Comparison of ENCODE assay signal across 16 mouse cellular contexts in genomic region chr11:79613084-79613483, GRCm38 (mm10). TPM values are rescaled to one million over a fixed set of nuclear protein-coding genes. Genes with fewer than 3 reads are reported as not detected.
A peak's percentile ranks its signal among the peaks of the same experiment; 100 is the strongest.
DNase-seq lines count a peak whose midpoint lies in the region; ATAC-seq and TF ChIP-seq lines count a peak whose summit lies in the region.
"Had no signal": no experiment of that assay in that cellular context is flagged by ENCODE, and none has a peak within 500 bp of the region (broad histone marks: within the 10 kb centered on the region; RNA-seq: fewer than 3 reads in every experiment).

No protein-coding gene starts in this region.

- WGBS in cerebellum, adult 2 months, result 72% methylated on average over 3 of the region's 3 CpGs
- 30% methylated on average over 3 of the region's 3 CpGs for WGBS in embryonic facial prominence, embryonic 14.5 days

- TF ChIP-seq CTCF in cerebellum, adult 2 months (IDR thresholded peaks at IDR 0.05; ENCODE audit: borderline replicate concordance, insufficient read depth, low read depth, low read length), result no peak
- TF ChIP-seq CTCF in left cerebral cortex, adult 2 months (IDR thresholded peaks at IDR 0.05), result no peak

- H3K9me3 ChIP-seq in embryonic facial prominence, embryonic 14.5 days (ENCODE audit: control insufficient read depth, low read length), result no peaks in the 10 kb centered on the region
- H3K9me3 ChIP-seq: heart, embryonic 12.5 days; intestine, embryonic 15.5 days; lung, embryonic 15.5 days had no signal

- no peak overlapping the region for H3K9ac ChIP-seq in embryonic facial prominence, embryonic 14.5 days (ENCODE audit: low read depth, low read length)
- H3K9ac ChIP-seq: heart, embryonic 12.5 days; intestine, embryonic 15.5 days; lung, embryonic 15.5 days had no signal

- no peaks in the 10 kb centered on the region for H3K36me3 ChIP-seq in embryonic facial prominence, embryonic 14.5 days (ENCODE audit: control insufficient read depth, insufficient read depth, low read length)
- H3K36me3 ChIP-seq: heart, embryonic 12.5 days; intestine, embryonic 15.5 days; lung, embryonic 15.5 days had no signal

- TF ChIP-seq POLR2A in cerebellum, adult 2 months (IDR thresholded peaks at IDR 0.05; ENCODE audit: borderline replicate concordance, insufficient read depth, low read length), result no peak

- H3K27ac ChIP-seq in cerebellum, adult 2 months (ENCODE audit: insufficient read depth, low read length), result peak overlapping the region; percentile 46; the same call in 1 of the 2 replicates
- peak overlapping the region; percentile 41; the same call in 1 of the 2 replicates for H3K27ac ChIP-seq in left cerebral cortex, adult 2 months
- no peak overlapping the region for H3K27ac ChIP-seq in embryonic facial prominence, embryonic 14.5 days (replicated peaks; ENCODE audit: low read depth, low read length)
- H3K27ac ChIP-seq: intestine, embryonic 15.5 days; lung, embryonic 15.5 days had no signal

- ATAC-seq in embryonic facial prominence, embryonic 14.5 days (ENCODE audit: low read depth), result no peak; the same call in 1 of the 2 replicates
- ATAC-seq: intestine, embryonic 15.5 days had no signal

- H3K4me3 ChIP-seq in cerebellum, adult 2 months (replicated peaks; ENCODE audit: insufficient read depth, low read depth, low read length), result no peak overlapping the region
- H3K4me3 ChIP-seq in left cerebral cortex, adult 2 months, result no peak overlapping the region
- no peak overlapping the region for H3K4me3 ChIP-seq in embryonic facial prominence, embryonic 14.5 days (ENCODE audit: low read depth, low read length)
- H3K4me3 ChIP-seq: heart, embryonic 12.5 days; intestine, embryonic 15.5 days; lung, embryonic 15.5 days; myocyte had no signal

- H3K4me1 ChIP-seq in cerebellum, adult 2 months (ENCODE audit: control insufficient read depth, insufficient read depth, low read length), result peaks cover 42% of the 10 kb centered on the region
- peaks cover 9% of the 10 kb centered on the region for H3K4me1 ChIP-seq in embryonic facial prominence, embryonic 14.5 days (ENCODE audit: control insufficient read depth, insufficient read depth, low read length)

- DNase-seq in cerebellum, adult 2 months, result no peak
- DNase-seq in cerebellum, postnatal 4 days (ENCODE audit: low spot score in 2 of 2), result no peak
- DNase-seq in left cerebral cortex, adult 2 months (ENCODE audit: extremely low spot score in 1 of 2, low spot score in 2 of 2), result no peak
- no peak for DNase-seq in left cerebral cortex, postnatal 36 days (ENCODE audit: low spot score in 2 of 2)
- DNase-seq in Muller cell, postnatal 12 days (ENCODE audit: inconsistent ontology term), result peak; percentile 53
- DNase-seq in embryonic facial prominence, embryonic 14.5 days (ENCODE audit: low spot score), result peak; percentile 41
- no peak for DNase-seq in c-Kit-positive CD71-positive TER-119-positive erythroid progenitor cells, embryonic 14.5 days (ENCODE audit: low spot score)
- no peak for DNase-seq in left cerebral cortex, postnatal 10 days (ENCODE audit: extremely low spot score in 1 of 2, low spot score in 2 of 2)
- DNase-seq: adrenal gland, postnatal 14 days; cerebellum, postnatal 10 days; heart, postnatal 36 days had no signal

- H3K27me3 ChIP-seq in cerebellum, adult 2 months (ENCODE audit: control insufficient read depth, insufficient read depth, low read length), result no peaks in the 10 kb centered on the region
- H3K27me3 ChIP-seq in embryonic facial prominence, embryonic 14.5 days (replicated peaks; ENCODE audit: control insufficient read depth, insufficient read depth, low read length), result no peaks in the 10 kb centered on the region
- H3K27me3 ChIP-seq: intestine, embryonic 15.5 days; lung, embryonic 15.5 days had no signal

- no peak overlapping the region for H3K4me2 ChIP-seq in embryonic facial prominence, embryonic 14.5 days (ENCODE audit: low read depth, low read length)
- H3K4me2 ChIP-seq: heart, embryonic 12.5 days; intestine, embryonic 15.5 days; liver, embryonic 11.5 days; lung, embryonic 15.5 days had no signal

- intact Hi-C loops in left cerebral cortex, adult 2 months (cut with DNase I), result no loop called here
- intact Hi-C loops in left cerebral cortex, postnatal 36 days (cut with DNase I), result no loop called here
- intact Hi-C loops in left cerebral cortex, postnatal 10 days (cut with DNase I), result no loop called here

RNA-seq across cellular contexts. Expression of gene Rab11fip4, which starts 22.1 kb away (rescaled TPM):
- polyA plus RNA-seq in cerebellum, adult 2 months (2012; rRNA removed), result 94.8 and 95.7 TPM in 2 replicates
- total RNA-seq in left cerebral cortex, adult 2 months (2021), result 100 to 1,000 TPM; 246 to 249 TPM
- total RNA-seq in left cerebral cortex, postnatal 36 days (2021), result 100 to 1,000 TPM; 247 to 269 TPM
- 4.7 and 5.4 TPM in 2 replicates for polyA plus RNA-seq in embryonic facial prominence, embryonic 14.5 days (2014; fragmentation: Nextera tagmentation; extraction: Ambion mirVana)
- 100 to 1,000 TPM; 173 to 174 TPM for total RNA-seq in left cerebral cortex, postnatal 10 days (2021)

Comparison
In these comparisons a context has a peak if more than half of its experiments do, and no peak if none do; other contexts are left out.
1. DNase-seq: peak in Muller cell, postnatal 12 days (single experiment) and embryonic facial prominence, embryonic 14.5 days (single experiment); none in cerebellum, adult 2 months (0 of 2), cerebellum, postnatal 4 days (0 of 2), left cerebral cortex, adult 2 months (0 of 2), left cerebral cortex, postnatal 36 days (0 of 2), c-Kit-positive CD71-positive TER-119-positive erythroid progenitor cells, embryonic 14.5 days (single experiment) and left cerebral cortex, postnatal 10 days (0 of 2).